ENCODE assay signal across 17 mouse cellular contexts in genomic region chr19:59051622-59052021, GRCm38 (mm10).
"Had no signal": no experiment of that assay in that cellular context is flagged by ENCODE, and none has a peak within 500 bp of the region (broad histone marks: within the 10 kb centered on the region; RNA-seq: fewer than 3 reads in every experiment).

No protein-coding gene starts in this region.

- H3K4me3 ChIP-seq: lung, embryonic 15.5 days; megakaryocyte, embryonic 14.5 days; midbrain, embryonic 12.5 days; neural tube, embryonic 12.5 days; stomach, embryonic 15.5 days had no signal

- ATAC-seq: liver, postnatal 0 days; lung, postnatal 0 days had no signal

- DNase-seq: liver, postnatal 0 days; lung, adult 2 months; lung, postnatal 14 days; lung, postnatal 36 days; midbrain, embryonic 14.5 days; right cerebral cortex, postnatal 14 days; thymus, adult 2 months; thymus, postnatal 25 days; thymus, postnatal 4 days had no signal

- H3K27me3 ChIP-seq: lung, embryonic 15.5 days; midbrain, embryonic 12.5 days; neural tube, embryonic 12.5 days; stomach, embryonic 15.5 days had no signal

- H3K4me1 ChIP-seq: lung, embryonic 15.5 days; megakaryocyte, embryonic 14.5 days; neural tube, embryonic 12.5 days; stomach, embryonic 15.5 days had no signal

- H3K9me3 ChIP-seq: lung, embryonic 15.5 days; megakaryocyte, embryonic 14.5 days; midbrain, embryonic 12.5 days; neural tube, embryonic 12.5 days; stomach, embryonic 15.5 days had no signal

- H3K36me3 ChIP-seq: lung, embryonic 15.5 days; midbrain, embryonic 12.5 days; neural tube, embryonic 12.5 days; stomach, embryonic 15.5 days had no signal

- H3K9ac ChIP-seq: liver, postnatal 0 days; lung, embryonic 15.5 days; midbrain, embryonic 12.5 days; neural tube, embryonic 12.5 days; stomach, embryonic 15.5 days had no signal

- H3K4me2 ChIP-seq: lung, embryonic 15.5 days; midbrain, embryonic 12.5 days; neural tube, embryonic 12.5 days; stomach, embryonic 15.5 days had no signal

- H3K27ac ChIP-seq: lung, embryonic 15.5 days; macrophage; midbrain, embryonic 12.5 days; neural tube, embryonic 12.5 days; stomach, embryonic 15.5 days; stomach, postnatal 0 days had no signal
